Mouse (Mus musculus) natural killer cell, adult 2 months (primary cell): ENCODE data around the gene Irf9.

Source experiments
- DNase-seq, 2 experiments: peaks; one replicate each; pipeline ENCODE4 v3.0.0; 2022; ENCODE audit warnings: low spot score in 2 of 2

Gene Irf9

GRCm38 (mm10) chr14:55603271-55603632 is at the start of gene Irf9:
Gene Irf9, plus strand, starts transcription at chr14:55603571.
- DNase-seq, result no peak

- DNase-seq, result no peak
These were observed 48.7 kb upstream of the Irf9 start for GRCm38 (mm10) chr14:55554635-55555034.

GRCm38 (mm10) chr14:55555788-55556187 is 47.6 kb upstream of the Irf9 start:
- DNase-seq, result no peak

GRCm38 (mm10) chr14:55557003-55557402 is 46.4 kb upstream of the Irf9 start:
- DNase-seq, result peak; percentile 77 to 87

- DNase-seq, result no peak
These were observed 45.8 kb upstream of the Irf9 start for GRCm38 (mm10) chr14:55557587-55557986.

- DNase-seq, result no peak
These were observed 44.5 kb upstream of the Irf9 start for GRCm38 (mm10) chr14:55558740-55559448.

- peak; percentile 89 to 90 for DNase-seq
These were observed 43.6 kb upstream of the Irf9 start, which contains the start of gene Dcaf11 for GRCm38 (mm10) chr14:55559799-55560201. Gene Dcaf11, plus strand, starts transcription at chr14:55560006.

GRCm38 (mm10) chr14:55560202-55561073 is 42.9 kb upstream of the Irf9 start, which contains the start of gene A730061H03Rik:
Gene A730061H03Rik, minus strand, starts transcription at chr14:55560406.
- DNase-seq, result peak; percentile 99

- DNase-seq, result no peak
These were observed 41.5 kb upstream of the Irf9 start for GRCm38 (mm10) chr14:55561860-55562259.

- no peak for DNase-seq
These were observed 40.1 kb upstream of the Irf9 start for GRCm38 (mm10) chr14:55563249-55563648.

- DNase-seq, result no peak
These were observed 37.6 kb upstream of the Irf9 start for GRCm38 (mm10) chr14:55565748-55566147.

- DNase-seq, result no peak
These were observed 35.9 kb upstream of the Irf9 start for GRCm38 (mm10) chr14:55567496-55567895.

GRCm38 (mm10) chr14:55570588-55570987 is 32.8 kb upstream of the Irf9 start:
- DNase-seq, result no peak

GRCm38 (mm10) chr14:55571760-55572159 is 31.6 kb upstream of the Irf9 start:
- no peak for DNase-seq

GRCm38 (mm10) chr14:55575302-55575701 is 28.1 kb upstream of the Irf9 start, which contains the start of gene Fitm1:
Gene Fitm1, plus strand, starts transcription at chr14:55575617.
- no peak for DNase-seq

- DNase-seq, result no peak
These were observed 27.7 kb upstream of the Irf9 start for GRCm38 (mm10) chr14:55575711-55576110.

- DNase-seq, result peak in 1 of 2 experiments; percentile 35
These were observed 27.0 kb upstream of the Irf9 start for GRCm38 (mm10) chr14:55576376-55576775.

- peak; percentile 75 to 76 for DNase-seq
These were observed 25.3 kb upstream of the Irf9 start, which contains the start of gene Psme1 for GRCm38 (mm10) chr14:55577871-55578667. Gene Psme1, plus strand, starts transcription at chr14:55578123.

- DNase-seq, result peak; percentile 54
These were observed 24.6 kb upstream of the Irf9 start for GRCm38 (mm10) chr14:55578668-55579269.

GRCm38 (mm10) chr14:55579511-55580496 is 23.6 kb upstream of the Irf9 start:
- no peak for DNase-seq
